Mouse (Mus musculus): ENCODE data around the gene Kcnj6. TPM values are rescaled to one million over a fixed set of nuclear protein-coding genes. Genes with fewer than 3 reads are reported as not detected.

The Kcnj6 gene
- polyA plus RNA-seq, 1 experiment = not detected

DNA sequence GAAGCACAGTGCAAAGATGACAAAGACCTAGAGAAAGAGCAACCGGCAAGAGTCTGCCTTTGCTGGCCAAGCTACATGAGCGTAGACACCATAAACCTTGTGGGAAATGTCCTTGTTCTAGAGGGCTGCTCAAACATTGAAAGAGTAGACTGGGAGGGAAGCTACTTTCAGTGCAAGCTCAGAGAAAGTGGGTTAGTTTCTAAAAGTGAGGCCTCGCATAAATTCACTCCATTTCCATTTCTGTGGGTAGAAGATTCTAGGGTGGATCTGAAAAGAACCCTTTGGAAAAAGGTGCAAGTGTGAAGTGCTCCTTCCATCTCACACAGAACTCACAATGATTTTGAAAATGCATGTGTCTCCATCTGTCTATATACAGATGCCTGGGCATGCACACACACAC, 13.2 kb downstream of the Kcnj6 start:
- TF ChIP-seq MYOG (IDR thresholded peaks at IDR 0.05; ENCODE audit: control insufficient read depth, extremely low read depth, insufficient read length) = no peak
- TF ChIP-seq MYOD1 (IDR thresholded peaks at IDR 0.05; ENCODE audit: control insufficient read depth, insufficient read length, low read depth) = no peak
- TF ChIP-seq FOSL1 (IDR thresholded peaks at IDR 0.05; ENCODE audit: insufficient read depth, low read length, poor library complexity, severe bottlenecking) = no peak
- TF ChIP-seq USF1 (IDR thresholded peaks at IDR 0.05; ENCODE audit: low read depth) = no peak
- no peak for TF ChIP-seq CEBPB (IDR thresholded peaks at IDR 0.05; ENCODE audit: low read depth)
- no peak for TF ChIP-seq MAX (IDR thresholded peaks at IDR 0.05)
- TF ChIP-seq CTCF (IDR thresholded peaks at IDR 0.05; ENCODE audit: control insufficient read depth, insufficient read depth, insufficient read length) = no peak
- no peak overlapping the region for H3K4me3 ChIP-seq (ENCODE audit: insufficient read depth, poor library complexity, severe bottlenecking)
- peaks cover 13% of the 10 kb centered on the region for H3K27me3 ChIP-seq (ENCODE audit: control insufficient read depth, insufficient read depth, insufficient read length)
- H3ac ChIP-seq (ENCODE audit: control insufficient read depth, insufficient read length, low read depth) = no peak overlapping the region
- H3K79me2 ChIP-seq (ENCODE audit: control insufficient read depth, insufficient read depth) = no peaks in the 10 kb centered on the region
- H3K36me3 ChIP-seq (ENCODE audit: control insufficient read depth, insufficient read depth) = no peaks in the 10 kb centered on the region
- H3K79me3 ChIP-seq (ENCODE audit: low read depth) = no peaks in the 10 kb centered on the region

DNA sequence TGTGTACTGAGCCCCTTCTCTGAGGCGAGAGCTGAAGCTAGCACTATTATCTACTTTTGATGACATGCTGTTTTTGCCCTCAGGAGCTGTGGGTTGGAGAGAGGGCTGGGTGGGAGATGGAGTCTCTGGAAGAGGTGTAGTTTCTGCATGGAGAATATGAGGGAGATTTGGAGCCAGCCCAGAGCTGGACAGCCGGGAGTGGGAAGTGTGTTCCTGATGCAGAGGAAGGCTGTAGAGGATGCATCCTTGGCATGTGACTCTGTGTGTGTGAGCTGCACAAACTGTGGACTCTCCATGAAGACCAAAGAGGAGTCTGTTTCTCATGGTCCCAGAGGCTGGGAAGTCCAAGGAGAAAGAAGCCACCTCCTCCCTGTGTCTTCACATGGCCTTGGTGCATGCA, 17.1 kb downstream of the Kcnj6 start:
- Histone ChIP-seq H3K36me3 (ENCODE audit: control insufficient read depth, insufficient read depth) (no peaks in the 10 kb centered on the region), H3K27me3 (ENCODE audit: control insufficient read depth, insufficient read depth, insufficient read length) (peaks cover 3% of the 10 kb centered on the region), H3K4me3 (ENCODE audit: insufficient read depth, poor library complexity, severe bottlenecking) (no peak overlapping the region), H3K79me3 (ENCODE audit: low read depth) (no peaks in the 10 kb centered on the region), H3ac (ENCODE audit: control insufficient read depth, insufficient read length, low read depth) (no peak overlapping the region), H3K79me2 (ENCODE audit: control insufficient read depth, insufficient read depth) (no peaks in the 10 kb centered on the region)
- TF ChIP-seq MAX (IDR thresholded peaks at IDR 0.05) = no peak
- TF ChIP-seq CEBPB (IDR thresholded peaks at IDR 0.05; ENCODE audit: low read depth) = no peak
- TF ChIP-seq FOSL1 (IDR thresholded peaks at IDR 0.05; ENCODE audit: insufficient read depth, low read length, poor library complexity, severe bottlenecking) = no peak
- TF ChIP-seq MYOG (IDR thresholded peaks at IDR 0.05; ENCODE audit: control insufficient read depth, extremely low read depth, insufficient read length) = no peak
- TF ChIP-seq CTCF (IDR thresholded peaks at IDR 0.05; ENCODE audit: control insufficient read depth, insufficient read depth, insufficient read length) = no peak
- no peak for TF ChIP-seq USF1 (IDR thresholded peaks at IDR 0.05; ENCODE audit: low read depth)
- TF ChIP-seq MYOD1 (IDR thresholded peaks at IDR 0.05; ENCODE audit: control insufficient read depth, insufficient read length, low read depth) = no peak

DNA sequence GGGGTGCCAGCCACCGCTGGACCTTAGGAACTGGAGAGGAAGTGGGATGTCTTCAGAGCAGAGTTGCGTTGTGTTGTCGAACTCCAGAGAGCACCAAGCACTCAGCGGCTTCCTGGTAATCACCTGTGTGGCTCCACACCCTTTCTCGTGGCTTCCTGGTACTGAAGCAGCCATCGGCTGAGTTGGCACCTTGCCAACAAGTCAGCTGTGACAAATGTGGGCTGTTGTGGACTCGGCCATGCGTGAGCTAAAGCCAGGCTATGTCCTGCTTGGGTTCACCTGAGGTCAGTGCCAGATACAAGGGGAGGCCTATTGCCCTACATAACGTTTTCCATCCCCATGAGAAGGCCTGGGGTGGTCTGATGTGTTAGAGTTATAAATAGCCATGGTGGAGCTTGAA, 18.0 kb downstream of the Kcnj6 start:
- Histone ChIP-seq H3K27me3 (ENCODE audit: control insufficient read depth, insufficient read depth, insufficient read length) (no peaks in the 10 kb centered on the region), H3ac (ENCODE audit: control insufficient read depth, insufficient read length, low read depth) (no peak overlapping the region), H3K79me3 (ENCODE audit: low read depth) (no peaks in the 10 kb centered on the region), H3K79me2 (ENCODE audit: control insufficient read depth, insufficient read depth) (no peaks in the 10 kb centered on the region), H3K4me3 (ENCODE audit: insufficient read depth, poor library complexity, severe bottlenecking) (no peak overlapping the region), H3K36me3 (ENCODE audit: control insufficient read depth, insufficient read depth) (no peaks in the 10 kb centered on the region)
- TF ChIP-seq CEBPB (IDR thresholded peaks at IDR 0.05; ENCODE audit: low read depth) (no peak), MYOG (IDR thresholded peaks at IDR 0.05; ENCODE audit: control insufficient read depth, extremely low read depth, insufficient read length) (no peak), MAX (IDR thresholded peaks at IDR 0.05) (no peak), USF1 (IDR thresholded peaks at IDR 0.05; ENCODE audit: low read depth) (no peak), CTCF (IDR thresholded peaks at IDR 0.05; ENCODE audit: control insufficient read depth, insufficient read depth, insufficient read length) (no peak), FOSL1 (IDR thresholded peaks at IDR 0.05; ENCODE audit: insufficient read depth, low read length, poor library complexity, severe bottlenecking) (no peak), MYOD1 (IDR thresholded peaks at IDR 0.05; ENCODE audit: control insufficient read depth, insufficient read length, low read depth) (no peak)

DNA sequence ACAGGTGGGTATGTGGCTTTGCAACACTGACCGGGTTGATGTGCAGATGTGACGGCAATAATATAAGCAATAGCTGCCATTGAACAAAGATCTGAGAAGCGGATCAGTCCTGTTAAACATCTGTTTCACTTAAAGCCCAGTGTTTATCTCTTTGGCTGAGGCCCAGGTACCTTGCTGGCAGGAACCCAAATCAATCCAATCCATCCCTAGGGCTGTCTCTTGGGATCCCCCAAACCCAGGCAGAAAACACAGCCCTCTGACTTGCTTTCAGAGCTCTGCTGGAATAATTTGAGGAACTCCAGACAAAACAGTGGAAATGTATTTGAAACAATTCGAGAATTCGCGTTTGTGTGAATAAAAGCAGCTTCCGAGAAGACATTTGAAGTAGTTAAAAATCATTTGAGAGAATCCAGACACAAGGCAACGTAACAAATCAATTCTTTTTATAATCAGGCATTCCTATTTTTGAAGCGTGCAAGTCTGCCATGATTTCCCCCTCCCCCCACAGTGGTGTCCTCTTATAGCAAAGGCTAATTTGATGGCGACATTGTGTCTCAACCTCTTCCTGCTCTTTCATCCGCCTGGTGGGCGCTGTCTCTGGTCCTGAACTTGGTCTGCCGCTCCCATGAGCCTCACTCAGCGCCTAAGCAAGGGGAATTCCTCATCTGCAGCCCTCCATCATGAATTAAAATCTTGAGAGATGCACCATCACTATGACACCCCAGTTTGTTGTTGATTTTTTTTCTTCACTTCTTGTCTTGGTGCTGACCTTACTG, 25.2 kb downstream of the Kcnj6 start:
- no peak for TF ChIP-seq FOSL1 (IDR thresholded peaks at IDR 0.05; ENCODE audit: insufficient read depth, low read length, poor library complexity, severe bottlenecking)
- TF ChIP-seq CEBPB (IDR thresholded peaks at IDR 0.05; ENCODE audit: low read depth) = no peak
- TF ChIP-seq MYOG (IDR thresholded peaks at IDR 0.05; ENCODE audit: control insufficient read depth, extremely low read depth, insufficient read length) = no peak
- TF ChIP-seq USF1 (IDR thresholded peaks at IDR 0.05; ENCODE audit: low read depth) = no peak
- no peak for TF ChIP-seq CTCF (IDR thresholded peaks at IDR 0.05; ENCODE audit: control insufficient read depth, insufficient read depth, insufficient read length)
- TF ChIP-seq MYOD1 (IDR thresholded peaks at IDR 0.05; ENCODE audit: control insufficient read depth, insufficient read length, low read depth) = no peak
- TF ChIP-seq MAX (IDR thresholded peaks at IDR 0.05) = no peak
- H3K79me2 ChIP-seq (ENCODE audit: control insufficient read depth, insufficient read depth) = no peaks in the 10 kb centered on the region

DNA sequence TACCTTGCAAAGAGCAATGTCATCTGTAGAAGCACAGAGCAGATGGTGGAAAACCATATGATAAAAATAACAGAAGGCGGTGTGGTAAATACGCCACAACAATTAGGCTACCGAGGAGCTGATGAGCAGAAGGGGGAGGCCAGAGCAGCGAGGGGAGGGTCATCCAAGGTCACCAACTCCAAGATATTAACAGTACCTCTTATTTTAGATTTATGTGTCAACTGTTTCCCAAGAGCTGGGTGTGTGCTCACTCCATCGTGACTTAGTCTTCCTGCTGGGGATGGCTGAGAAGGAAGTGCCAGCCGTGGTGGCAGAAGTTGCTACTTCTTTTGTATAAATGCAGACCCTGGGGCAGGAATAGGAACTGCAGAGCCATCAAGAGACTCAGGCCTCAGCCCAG, 28.6 kb downstream of the Kcnj6 start:
- Histone ChIP-seq H3K79me2 (ENCODE audit: control insufficient read depth, insufficient read depth) (no peaks in the 10 kb centered on the region), H3K27me3 (ENCODE audit: control insufficient read depth, insufficient read depth, insufficient read length) (peaks cover 3% of the 10 kb centered on the region), H3K4me3 (ENCODE audit: insufficient read depth, poor library complexity, severe bottlenecking) (no peak overlapping the region), H3K36me3 (ENCODE audit: control insufficient read depth, insufficient read depth) (no peaks in the 10 kb centered on the region), H3ac (ENCODE audit: control insufficient read depth, insufficient read length, low read depth) (no peak overlapping the region), H3K79me3 (ENCODE audit: low read depth) (no peaks in the 10 kb centered on the region)
- TF ChIP-seq MAX (IDR thresholded peaks at IDR 0.05) (no peak), MYOD1 (IDR thresholded peaks at IDR 0.05; ENCODE audit: control insufficient read depth, insufficient read length, low read depth) (no peak), CEBPB (IDR thresholded peaks at IDR 0.05; ENCODE audit: low read depth) (no peak), MYOG (IDR thresholded peaks at IDR 0.05; ENCODE audit: control insufficient read depth, extremely low read depth, insufficient read length) (no peak), USF1 (IDR thresholded peaks at IDR 0.05; ENCODE audit: low read depth) (no peak), FOSL1 (IDR thresholded peaks at IDR 0.05; ENCODE audit: insufficient read depth, low read length, poor library complexity, severe bottlenecking) (no peak), CTCF (IDR thresholded peaks at IDR 0.05; ENCODE audit: control insufficient read depth, insufficient read depth, insufficient read length) (no peak)

More for the DNA sequence above, 25.2 kb downstream of the Kcnj6 start:
- H3K36me3 ChIP-seq (ENCODE audit: control insufficient read depth, insufficient read depth) = no peaks in the 10 kb centered on the region
- no peaks in the 10 kb centered on the region for H3K27me3 ChIP-seq (ENCODE audit: control insufficient read depth, insufficient read depth, insufficient read length)
- H3K4me3 ChIP-seq (ENCODE audit: insufficient read depth, poor library complexity, severe bottlenecking) = no peak overlapping the region
- H3K79me3 ChIP-seq (ENCODE audit: low read depth) = no peaks in the 10 kb centered on the region
- H3ac ChIP-seq (ENCODE audit: control insufficient read depth, insufficient read length, low read depth) = no peak overlapping the region
